Mouse (Mus musculus) hindbrain, embryonic 14.5 days (tissue): ENCODE data around the gene Chit1. TPM values are rescaled to one million over a fixed set of nuclear protein-coding genes. Genes with fewer than 3 reads are reported as not detected.

Experiments
- ATAC-seq: fragments of 200-750 bp; cut with Nextera tagmentation; 2 replicates; pipeline ENCODE4 v1.8.0; 2017; ENCODE audit warnings: moderate number of reproducible peaks, mild to moderate bottlenecking, moderate TSS enrichment, moderate library complexity; ENCODE audit not compliant: low FRiP score
- DNase-seq: peaks from one replicate; pipeline ENCODE4 v3.0.0-alpha.2; 2015; ENCODE audit warnings: low spot score
- H3K27ac ChIP-seq: fragments of 300-500 bp; sonication (generic); 2 replicates; pipeline ENCODE4 v1.5.1; 2014; ENCODE audit warnings: mild to moderate bottlenecking, moderate library complexity
- H3K27me3 ChIP-seq: fragments of 300-500 bp; sonication (generic); 2 replicates; pipeline ENCODE4 v1.6.1; 2014; ENCODE audit warnings: mild to moderate bottlenecking, low read length, mixed read lengths; ENCODE audit not compliant: control insufficient read depth, insufficient read depth
- H3K36me3 ChIP-seq: fragments of 300-500 bp; sonication (generic); replicated peaks from 2 replicates; pipeline ENCODE4 v1.6.1; 2014; ENCODE audit not compliant: control insufficient read depth, insufficient read depth
- H3K4me1 ChIP-seq: fragments of 300-500 bp; sonication (generic); replicated peaks from 2 replicates; pipeline ENCODE4 v1.6.1; 2014; ENCODE audit warnings: antibody characterized with exemption, low read length, mixed read lengths; ENCODE audit not compliant: control insufficient read depth, insufficient read depth
- H3K4me2 ChIP-seq: fragments of 300-500 bp; sonication (generic); replicated peaks from 2 replicates; pipeline ENCODE4 v1.6.1; 2014; ENCODE audit warnings: mild to moderate bottlenecking, moderate library complexity
- H3K4me3 ChIP-seq: fragments of 300-500 bp; sonication (generic); replicated peaks from 2 replicates; pipeline ENCODE4 v1.5.1; 2014; ENCODE audit warnings: mild to moderate bottlenecking, low read length
- H3K9ac ChIP-seq: fragments of 300-500 bp; sonication (generic); 2 replicates; pipeline ENCODE4 v1.6.1; 2014
- H3K9me3 ChIP-seq: fragments of 300-500 bp; sonication (generic); 2 replicates; pipeline ENCODE4 v1.6.1; 2016; ENCODE audit warnings: low read length; ENCODE audit not compliant: control insufficient read depth
- WGBS: fragments of 180-500 bp; shearing (Covaris S2); extraction: QIAGEN DNeasy Blood & Tissue Kit; methylation state at CpG from one replicate; pipeline ENCODE4 v1.1.7; 2014; 5-methylcytosine and 5-hydroxymethylcytosine counted together
- polyA plus RNA-seq: library from polyadenylated mRNA; unstranded; fragments of >200 nt; fragmentation: Nextera tagmentation; extraction: Ambion mirVana; gene quantifications from 2 replicates; pipeline ENCODE4 v1.2.1, GENCODE M21; 2014

Gene Chit1
- polyA plus RNA-seq, 1 experiment from 2014 or later, result 0.23 TPM

- WGBS, result 94% methylated on average over 13 of the region's 13 CpGs
- no peak for DNase-seq
- Histone ChIP-seq H3K36me3 (no peaks in the 10 kb centered on the region), H3K9me3 (no peaks in the 10 kb centered on the region), H3K4me3 (no peak overlapping the region), H3K27ac (no peak overlapping the region), H3K4me2 (no peak overlapping the region), H3K27me3 (no peaks in the 10 kb centered on the region), H3K9ac (no peak overlapping the region), H3K4me1 (0 out of 2 replicates have a peak, but pooled peaks cover 2% of the 10 kb centered on the region)
- no peak for ATAC-seq
These were observed 3.7 kb downstream of the Chit1 start for GRCm38 (mm10) chr1:134114730-134115129.

- no peaks in the 10 kb centered on the region for H3K27me3 ChIP-seq
- WGBS, result 67% methylated on average over 8 of the region's 8 CpGs
- ATAC-seq (no peak), DNase-seq (no peak)
- H3K9ac ChIP-seq, result no peak overlapping the region
- no peaks in the 10 kb centered on the region for H3K9me3 ChIP-seq
- H3K4me2 ChIP-seq, result no peak overlapping the region
- H3K27ac ChIP-seq, result no peak overlapping the region
- H3K4me1 ChIP-seq, result 0 out of 2 replicates have a peak, but pooled peaks cover 2% of the 10 kb centered on the region
- no peak overlapping the region for H3K4me3 ChIP-seq
- H3K36me3 ChIP-seq, result no peaks in the 10 kb centered on the region
These were observed 4.4 kb downstream of the Chit1 start for GRCm38 (mm10) chr1:134115424-134115823.

GRCm38 (mm10) chr1:134117110-134117509 is 6.1 kb downstream of the Chit1 start:
- DNase-seq, result no peak
- H3K27me3 ChIP-seq, result no peaks in the 10 kb centered on the region
- H3K4me1 ChIP-seq, result 0 out of 2 replicates have a peak, but pooled peaks cover 2% of the 10 kb centered on the region
- H3K4me2 ChIP-seq, result no peak overlapping the region
- no peaks in the 10 kb centered on the region for H3K9me3 ChIP-seq
- 80% methylated on average over 5 of the region's 5 CpGs for WGBS
- H3K36me3 ChIP-seq, result no peaks in the 10 kb centered on the region
- no peak overlapping the region for H3K9ac ChIP-seq
- no peak for ATAC-seq
- H3K4me3 ChIP-seq, result no peak overlapping the region
- H3K27ac ChIP-seq, result no peak overlapping the region

GRCm38 (mm10) chr1:134120179-134120578 is 9.1 kb downstream of the Chit1 start:
- 8% methylated on average over 5 of the region's 5 CpGs for WGBS
- Histone ChIP-seq H3K27me3 (no peaks in the 10 kb centered on the region), H3K4me3 (no peak overlapping the region), H3K9me3 (no peaks in the 10 kb centered on the region), H3K36me3 (no peaks in the 10 kb centered on the region), H3K4me2 (0 out of 2 replicates have a peak overlapping the region, but pooled peaks have one; percentile 6), H3K4me1 (0 out of 2 replicates have a peak, but pooled peaks cover 2% of the 10 kb centered on the region), H3K27ac (no peak overlapping the region), H3K9ac (no peak overlapping the region)
- peak; percentile 77; the same call in 1 of the 2 replicates for ATAC-seq
- peak; percentile 98 for DNase-seq

GRCm38 (mm10) chr1:134122195-134122594 is 11.2 kb downstream of the Chit1 start:
- Histone ChIP-seq H3K9me3 (no peaks in the 10 kb centered on the region), H3K4me2 (no peak overlapping the region), H3K4me1 (no peaks in the 10 kb centered on the region), H3K4me3 (no peak overlapping the region), H3K36me3 (no peaks in the 10 kb centered on the region), H3K27ac (no peak overlapping the region), H3K9ac (no peak overlapping the region), H3K27me3 (no peaks in the 10 kb centered on the region)
- WGBS, result 50% methylated on average over 9 of the region's 9 CpGs
- ATAC-seq (no peak), DNase-seq (no peak)

- H3K27ac ChIP-seq, result no peak overlapping the region
- no peaks in the 10 kb centered on the region for H3K9me3 ChIP-seq
- no peaks in the 10 kb centered on the region for H3K4me1 ChIP-seq
- no peak overlapping the region for H3K4me3 ChIP-seq
- no peak overlapping the region for H3K9ac ChIP-seq
- no peak overlapping the region for H3K4me2 ChIP-seq
- ATAC-seq (no peak), DNase-seq (no peak)
- no peaks in the 10 kb centered on the region for H3K36me3 ChIP-seq
- H3K27me3 ChIP-seq, result no peaks in the 10 kb centered on the region
- WGBS, result 70% methylated on average over 11 of the region's 11 CpGs
These were observed 22.3 kb downstream of the Chit1 start for GRCm38 (mm10) chr1:134133316-134133715.

GRCm38 (mm10) chr1:134136351-134136750 is 25.3 kb downstream of the Chit1 start:
- ATAC-seq, result no peak
- no peak overlapping the region for H3K4me3 ChIP-seq
- no peaks in the 10 kb centered on the region; the same call in 1 of the 2 replicates for H3K4me1 ChIP-seq
- H3K9ac ChIP-seq, result no peak overlapping the region
- H3K27ac ChIP-seq, result no peak overlapping the region
- H3K9me3 ChIP-seq, result no peaks in the 10 kb centered on the region
- H3K36me3 ChIP-seq, result no peaks in the 10 kb centered on the region
- DNase-seq, result no peak
- H3K27me3 ChIP-seq, result no peaks in the 10 kb centered on the region
- no peak overlapping the region for H3K4me2 ChIP-seq
- 66% methylated on average over 3 of the region's 3 CpGs for WGBS

- no peak overlapping the region for H3K27ac ChIP-seq
- ATAC-seq (no peak), DNase-seq (no peak)
- H3K4me3 ChIP-seq, result no peak overlapping the region
- no peak overlapping the region for H3K4me2 ChIP-seq
- H3K36me3 ChIP-seq, result no peaks in the 10 kb centered on the region
- H3K27me3 ChIP-seq, result no peaks in the 10 kb centered on the region
- H3K4me1 ChIP-seq, result peaks cover 15% of the 10 kb centered on the region
- no peak overlapping the region for H3K9ac ChIP-seq
- 91% methylated on average over 9 of the region's 9 CpGs for WGBS
- H3K9me3 ChIP-seq, result no peaks in the 10 kb centered on the region
These were observed 27.4 kb downstream of the Chit1 start for GRCm38 (mm10) chr1:134138424-134138823.

GRCm38 (mm10) chr1:134142363-134142794 is 31.3 kb downstream of the Chit1 start:
- Histone ChIP-seq H3K4me2 (no peak overlapping the region), H3K4me3 (no peak overlapping the region), H3K9me3 (no peaks in the 10 kb centered on the region), H3K9ac (no peak overlapping the region), H3K27me3 (no peaks in the 10 kb centered on the region), H3K36me3 (no peaks in the 10 kb centered on the region), H3K4me1 (peaks cover 15% of the 10 kb centered on the region), H3K27ac (peak overlapping the region; percentile 55)
- peak; percentile 57 for DNase-seq
- WGBS, result 24% methylated on average over 4 of the region's 4 CpGs
- ATAC-seq, result peak; percentile 73

GRCm38 (mm10) chr1:134146066-134146465 is 35.0 kb downstream of the Chit1 start:
- Histone ChIP-seq H3K4me2 (no peak overlapping the region), H3K9ac (no peak overlapping the region), H3K36me3 (no peaks in the 10 kb centered on the region), H3K9me3 (no peaks in the 10 kb centered on the region), H3K27ac (no peak overlapping the region), H3K4me3 (no peak overlapping the region), H3K27me3 (no peaks in the 10 kb centered on the region), H3K4me1 (peaks cover 15% of the 10 kb centered on the region)
- 76% methylated on average over 8 of the region's 8 CpGs for WGBS
- DNase-seq (no peak), ATAC-seq (no peak)
